Mouse (Mus musculus) stomach, embryonic 15.5 days (tissue): ENCODE results near the gene Ccdc150. TPM values are rescaled to one million over a fixed set of nuclear protein-coding genes. Genes with fewer than 3 reads are reported as not detected.

Experiments
- ATAC-seq: fragments of 200-750 bp; cut with Nextera tagmentation; 2 replicates; pipeline ENCODE4 v1.8.0; 2017; ENCODE audit warnings: low read depth, moderate number of reproducible peaks, moderate TSS enrichment; ENCODE audit not compliant: insufficient read depth, low FRiP score
- H3K27ac ChIP-seq: fragments of 300-500 bp; sonication (generic); 2 replicates; pipeline ENCODE4 v1.5.1; 2015; ENCODE audit warnings: mild to moderate bottlenecking, inconsistent platforms
- H3K27me3 ChIP-seq: fragments of 300-500 bp; sonication (generic); replicated peaks from 2 replicates; pipeline ENCODE4 v1.6.1; 2015; ENCODE audit warnings: inconsistent platforms
- H3K36me3 ChIP-seq: fragments of 300-500 bp; sonication (generic); 2 replicates; pipeline ENCODE4 v1.6.1; 2015; ENCODE audit warnings: inconsistent platforms
- H3K4me1 ChIP-seq: fragments of 300-500 bp; sonication (generic); 2 replicates; pipeline ENCODE4 v1.6.1; 2015; ENCODE audit warnings: inconsistent platforms
- H3K4me2 ChIP-seq: fragments of 300-500 bp; sonication (generic); 2 replicates; pipeline ENCODE4 v1.6.1; 2015; ENCODE audit warnings: mild to moderate bottlenecking, inconsistent platforms
- H3K4me3 ChIP-seq: fragments of 300-500 bp; sonication (generic); replicated peaks from 2 replicates; pipeline ENCODE4 v1.5.1; 2015; ENCODE audit warnings: inconsistent platforms
- H3K9ac ChIP-seq: fragments of 300-500 bp; sonication (generic); 2 replicates; pipeline ENCODE4 v1.6.1; 2015; ENCODE audit warnings: inconsistent platforms
- H3K9me3 ChIP-seq: fragments of 300-500 bp; sonication (generic); 2 replicates; pipeline ENCODE4 v1.6.1; 2016; ENCODE audit warnings: inconsistent platforms
- WGBS: fragments of 180-500 bp; shearing (Covaris S2); methylation state at CpG from one replicate; pipeline ENCODE4 v1.1.7; 2015; 5-methylcytosine and 5-hydroxymethylcytosine counted together
- polyA plus RNA-seq: library from polyadenylated mRNA; unstranded; fragments of >200 nt; fragmentation: Nextera tagmentation; extraction: Ambion mirVana; gene quantifications from 2 replicates; pipeline ENCODE4 v1.2.1, GENCODE M21; 2015

The Ccdc150 gene
- polyA plus RNA-seq, result 0.12 and 0.18 TPM in 2 replicates

GRCm38 (mm10) chr1:54250158-54250866 is at the start of gene Ccdc150:
Ccdc150 (plus strand) TSS chr1:54250683.
- Histone ChIP-seq H3K9me3 (no peaks in the 10 kb centered on the region), H3K36me3 (no peaks in the 10 kb centered on the region), H3K27ac (no peak within 1 kb of the TSS), H3K4me1 (0 out of 2 replicates have a peak, but pooled peaks cover 4% of the 10 kb centered on the region), H3K9ac (peak within 1 kb of the TSS; percentile 32; the same call in 1 of the 2 replicates), H3K4me2 (peak within 1 kb of the TSS; percentile 69), H3K27me3 (no peaks in the 10 kb centered on the region), H3K4me3 (peak within 1 kb of the TSS; percentile 52)
- ATAC-seq, result peak; percentile 100
- 18% methylated on average over 33 of the region's 33 CpGs for WGBS

GRCm38 (mm10) chr1:54220273-54220672 is 30.2 kb upstream of the Ccdc150 start:
- Histone ChIP-seq H3K36me3 (no peaks in the 10 kb centered on the region), H3K27ac (no peak overlapping the region), H3K27me3 (no peaks in the 10 kb centered on the region), H3K9ac (no peak overlapping the region), H3K4me2 (no peak overlapping the region), H3K4me1 (no peaks in the 10 kb centered on the region), H3K9me3 (no peaks in the 10 kb centered on the region), H3K4me3 (no peak overlapping the region)
- WGBS, result 95% methylated on average over 3 of the region's 3 CpGs
- no peak for ATAC-seq

- no peak overlapping the region for H3K27ac ChIP-seq
- no peak overlapping the region for H3K4me2 ChIP-seq
- H3K9me3 ChIP-seq, result no peaks in the 10 kb centered on the region
- no peak overlapping the region for H3K9ac ChIP-seq
- no peaks in the 10 kb centered on the region for H3K27me3 ChIP-seq
- no peak for ATAC-seq
- no peak overlapping the region for H3K4me3 ChIP-seq
- H3K36me3 ChIP-seq, result no peaks in the 10 kb centered on the region
- H3K4me1 ChIP-seq, result no peaks in the 10 kb centered on the region
- 91% methylated on average over 4 of the region's 4 CpGs for WGBS
These were observed 7.8 kb upstream of the Ccdc150 start for GRCm38 (mm10) chr1:54242722-54243121.

GRCm38 (mm10) chr1:54275552-54275951 is 25.1 kb downstream of the Ccdc150 start:
- no peak for ATAC-seq
- Histone ChIP-seq H3K4me2 (no peak overlapping the region), H3K4me1 (no peaks in the 10 kb centered on the region), H3K36me3 (no peaks in the 10 kb centered on the region), H3K4me3 (no peak overlapping the region), H3K9me3 (no peaks in the 10 kb centered on the region), H3K27ac (no peak overlapping the region), H3K9ac (no peak overlapping the region), H3K27me3 (no peaks in the 10 kb centered on the region)
- WGBS, result 64% methylated on average over 3 of the region's 3 CpGs

- no peak for ATAC-seq
- Histone ChIP-seq H3K4me1 (no peaks in the 10 kb centered on the region), H3K36me3 (no peaks in the 10 kb centered on the region), H3K27ac (no peak overlapping the region), H3K27me3 (no peaks in the 10 kb centered on the region), H3K4me3 (no peak overlapping the region), H3K9ac (no peak overlapping the region), H3K4me2 (no peak overlapping the region), H3K9me3 (no peaks in the 10 kb centered on the region)
- WGBS, result 88% methylated on average over 1 of the region's 1 CpGs
These were observed 29.1 kb downstream of the Ccdc150 start for GRCm38 (mm10) chr1:54279628-54280027.

- no peak overlapping the region for H3K27ac ChIP-seq
- H3K36me3 ChIP-seq, result no peaks in the 10 kb centered on the region
- H3K27me3 ChIP-seq, result no peaks in the 10 kb centered on the region
- 79% methylated on average over 3 of the region's 3 CpGs for WGBS
- ATAC-seq, result no peak
- no peaks in the 10 kb centered on the region for H3K9me3 ChIP-seq
- H3K4me1 ChIP-seq, result no peaks in the 10 kb centered on the region
- H3K4me2 ChIP-seq, result no peak overlapping the region
- no peak overlapping the region for H3K4me3 ChIP-seq
- no peak overlapping the region for H3K9ac ChIP-seq
These were observed 30.2 kb downstream of the Ccdc150 start for GRCm38 (mm10) chr1:54280651-54281050.

- WGBS, result 68% methylated on average over 2 of the region's 2 CpGs
- H3K27ac ChIP-seq, result no peak overlapping the region
- no peaks in the 10 kb centered on the region for H3K9me3 ChIP-seq
- no peaks in the 10 kb centered on the region for H3K4me1 ChIP-seq
- no peak overlapping the region for H3K4me3 ChIP-seq
- no peaks in the 10 kb centered on the region for H3K27me3 ChIP-seq
- no peak overlapping the region for H3K9ac ChIP-seq
- H3K36me3 ChIP-seq, result no peaks in the 10 kb centered on the region
- no peak for ATAC-seq
- H3K4me2 ChIP-seq, result no peak overlapping the region
These were observed 55.9 kb downstream of the Ccdc150 start for GRCm38 (mm10) chr1:54306404-54306803.

GRCm38 (mm10) chr1:54326647-54327046 is 76.2 kb downstream of the Ccdc150 start:
- Histone ChIP-seq H3K9me3 (no peaks in the 10 kb centered on the region), H3K4me2 (no peak overlapping the region)
- 84% methylated on average over 2 of the region's 2 CpGs for WGBS

GRCm38 (mm10) chr1:54327876-54328545 is 77.5 kb downstream of the Ccdc150 start:
- H3K27me3 ChIP-seq, result no peaks in the 10 kb centered on the region
- no peaks in the 10 kb centered on the region for H3K36me3 ChIP-seq
- no peak overlapping the region for H3K4me2 ChIP-seq
- no peak overlapping the region for H3K9ac ChIP-seq
- no peaks in the 10 kb centered on the region for H3K4me1 ChIP-seq
- no peak overlapping the region for H3K27ac ChIP-seq
- no peak for ATAC-seq
- no peak overlapping the region for H3K4me3 ChIP-seq
- WGBS, result 87% methylated on average over 6 of the region's 6 CpGs
- H3K9me3 ChIP-seq, result no peaks in the 10 kb centered on the region

More at GRCm38 (mm10) chr1:54326647-54327046, 76.2 kb downstream of the Ccdc150 start:
- no peaks in the 10 kb centered on the region for H3K4me1 ChIP-seq
- ATAC-seq, result no peak
- H3K27me3 ChIP-seq, result no peaks in the 10 kb centered on the region
- no peak overlapping the region for H3K27ac ChIP-seq
- H3K9ac ChIP-seq, result no peak overlapping the region
- H3K4me3 ChIP-seq, result no peak overlapping the region
- no peaks in the 10 kb centered on the region for H3K36me3 ChIP-seq

GRCm38 (mm10) chr1:54332988-54333387 is 82.5 kb downstream of the Ccdc150 start:
- Histone ChIP-seq H3K4me3 (no peak overlapping the region), H3K4me1 (no peaks in the 10 kb centered on the region), H3K9ac (no peak overlapping the region), H3K4me2 (no peak overlapping the region), H3K27me3 (no peaks in the 10 kb centered on the region), H3K9me3 (no peaks in the 10 kb centered on the region), H3K36me3 (no peaks in the 10 kb centered on the region), H3K27ac (no peak overlapping the region)
- ATAC-seq, result no peak
- 61% methylated on average over 4 of the region's 4 CpGs for WGBS

GRCm38 (mm10) chr1:54354786-54355185 is 104.3 kb downstream of the Ccdc150 start:
- Histone ChIP-seq H3K4me1 (no peaks in the 10 kb centered on the region), H3K4me2 (no peak overlapping the region), H3K27me3 (no peaks in the 10 kb centered on the region), H3K4me3 (no peak overlapping the region), H3K9ac (no peak overlapping the region), H3K36me3 (no peaks in the 10 kb centered on the region), H3K9me3 (no peaks in the 10 kb centered on the region), H3K27ac (no peak overlapping the region)
- ATAC-seq, result no peak
- 86% methylated on average over 4 of the region's 4 CpGs for WGBS

GRCm38 (mm10) chr1:54355485-54355884 is 105.0 kb downstream of the Ccdc150 start:
- Histone ChIP-seq H3K36me3 (no peaks in the 10 kb centered on the region), H3K4me3 (no peak overlapping the region), H3K9me3 (no peaks in the 10 kb centered on the region), H3K9ac (no peak overlapping the region), H3K27ac (no peak overlapping the region), H3K4me1 (no peaks in the 10 kb centered on the region), H3K27me3 (no peaks in the 10 kb centered on the region), H3K4me2 (no peak overlapping the region)
- 69% methylated on average over 5 of the region's 5 CpGs for WGBS
- ATAC-seq, result no peak
